Mouse (Mus musculus): ENCODE measurements around the gene Mfsd6. TPM values are rescaled to one million over a fixed set of nuclear protein-coding genes. Genes with fewer than 3 reads are reported as not detected.

Gene Mfsd6
- total and polyA plus RNA-seq, 3 experiments = 2.9 to 6.4 TPM; not detected in 1

- peaks cover 7 to 10% of the 10 kb centered on the region in 2 experiments; a peak in 3 of 4 replicates for H3K4me1 ChIP-seq (ENCODE audit: control insufficient read depth in 1 of 2, insufficient read depth in 2 of 2, low read length in 2 of 2)
- H3K9me3 ChIP-seq (replicated peaks; ENCODE audit: insufficient read depth, low read length) = no peaks in the 10 kb centered on the region
- no peaks in the 10 kb centered on the region for H3K79me2 ChIP-seq (ENCODE audit: control insufficient read depth, insufficient read depth, low read length, poor library complexity)
- no peak overlapping the region for H3K9ac ChIP-seq (ENCODE audit: control insufficient read depth, low read depth, low read length, poor library complexity, severe bottlenecking)
- H3K36me3 ChIP-seq (ENCODE audit: control insufficient read depth in 1 of 2, insufficient read depth in 2 of 2, low read length in 2 of 2) = peaks cover 0 to 15% of the 10 kb centered on the region in 2 experiments; a peak in 2 of 4 replicates
- DNase-seq (ENCODE audit: low read depth, low spot score) = no peak
- H3K27ac ChIP-seq (ENCODE audit: control insufficient read depth, low read depth, low read length) = no peak overlapping the region
- no peaks in the 10 kb centered on the region for H3K27me3 ChIP-seq (ENCODE audit: control insufficient read depth in 1 of 2, insufficient read depth in 2 of 2, low read length in 2 of 2)
- no peak overlapping the region for H3K4me3 ChIP-seq (ENCODE audit: control insufficient read depth in 1 of 2, insufficient read depth in 1 of 2, low read depth in 2 of 2, low read length in 2 of 2)
- TF ChIP-seq USF2 (IDR thresholded peaks at IDR 0.05; ENCODE audit: borderline replicate concordance in 1 of 2, insufficient read depth in 1 of 2, low read depth in 1 of 2, low read length in 2 of 2) = no peak
- no peak for TF ChIP-seq POLR2AphosphoS2 (IDR thresholded peaks at IDR 0.05; ENCODE audit: low read length)
- TF ChIP-seq MYB (IDR thresholded peaks at IDR 0.05; ENCODE audit: low read depth, low read length) = no peak
- TF ChIP-seq NRF1 (IDR thresholded peaks at IDR 0.05; ENCODE audit: insufficient read depth, low read depth, low read length, poor library complexity, severe bottlenecking) = no peak
- no peak for TF ChIP-seq MYC (IDR thresholded peaks at IDR 0.05; ENCODE audit: low read depth, low read length)
- TF ChIP-seq CHD2 (IDR thresholded peaks at IDR 0.05; ENCODE audit: low read length) = no peak
- TF ChIP-seq CHD1 (IDR thresholded peaks at IDR 0.05; ENCODE audit: low read depth, low read length) = no peak
- TF ChIP-seq GATA1 (IDR thresholded peaks at IDR 0.05; ENCODE audit: low read depth, low read length) = no peak
- TF ChIP-seq SIN3A (IDR thresholded peaks at IDR 0.05; ENCODE audit: low read length) = no peak
- no peak for TF ChIP-seq ZNF384 (IDR thresholded peaks at IDR 0.05; ENCODE audit: low read depth, low read length)
- no peak for TF ChIP-seq MAFK (IDR thresholded peaks at IDR 0.05; ENCODE audit: borderline replicate concordance, low read depth, low read length)
- TF ChIP-seq MAZ (IDR thresholded peaks at IDR 0.05; ENCODE audit: low read depth, low read length) = no peak
- TF ChIP-seq ZMIZ1 (IDR thresholded peaks at IDR 0.05; ENCODE audit: low read depth, low read length) = no peak
- no peak for TF ChIP-seq POLR2AphosphoS5 (IDR thresholded peaks at IDR 0.05; ENCODE audit: borderline replicate concordance, low read depth, low read length)
- no peak for TF ChIP-seq ZKSCAN1 (IDR thresholded peaks at IDR 0.05; ENCODE audit: low read depth, low read length)
Observed at GRCm38 (mm10) chr1:52707030-52707429, 20.2 kb downstream of the Mfsd6 start.

- H3K9ac ChIP-seq (ENCODE audit: control insufficient read depth, low read depth, low read length, poor library complexity, severe bottlenecking) = no peak overlapping the region
- no peaks in the 10 kb centered on the region for H3K79me2 ChIP-seq (ENCODE audit: control insufficient read depth, insufficient read depth, low read length, poor library complexity)
- no peaks in the 10 kb centered on the region for H3K9me3 ChIP-seq (replicated peaks; ENCODE audit: insufficient read depth, low read length)
- peaks cover 0 to 21% of the 10 kb centered on the region in 2 experiments; a peak in 2 of 4 replicates for H3K36me3 ChIP-seq (ENCODE audit: control insufficient read depth in 1 of 2, insufficient read depth in 2 of 2, low read length in 2 of 2)
- H3K4me1 ChIP-seq (ENCODE audit: control insufficient read depth in 1 of 2, insufficient read depth in 2 of 2, low read length in 2 of 2) = peaks cover 10 to 14% of the 10 kb centered on the region in 2 experiments
- DNase-seq (ENCODE audit: low read depth, low spot score) = peak; percentile 43
- no peak overlapping the region for H3K27ac ChIP-seq (ENCODE audit: control insufficient read depth, low read depth, low read length)
- TF ChIP-seq MAZ (IDR thresholded peaks at IDR 0.05; ENCODE audit: low read depth, low read length) (no peak), MAX (IDR thresholded peaks at IDR 0.05; ENCODE audit: low read length) (no peak)
- no peak overlapping the region for H3K4me3 ChIP-seq (ENCODE audit: control insufficient read depth in 1 of 2, insufficient read depth in 1 of 2, low read depth in 2 of 2, low read length in 2 of 2)
- H3K27me3 ChIP-seq (ENCODE audit: control insufficient read depth in 1 of 2, insufficient read depth in 2 of 2, low read length in 2 of 2) = no peaks in the 10 kb centered on the region
Observed at GRCm38 (mm10) chr1:52702738-52703491, 24.3 kb downstream of the Mfsd6 start.
